Mouse (Mus musculus) megakaryocyte-erythroid progenitor cell, adult 5-6 weeks (primary cell): ENCODE results near the gene Ccl28. TPM values are rescaled to one million over a fixed set of nuclear protein-coding genes. Genes with fewer than 3 reads are reported as not detected.
"Not testable (repeated sequence)": the region's sequence is repeated elsewhere in the genome, so short reads cannot be mapped to it uniquely, and the experiment has no call there.

Experiments
- ATAC-seq: replicated peaks from 2 replicates; pipeline ENCODE4 v1.8.0; 2016; ENCODE audit warnings: mild to moderate bottlenecking, inconsistent platforms; ENCODE audit not compliant: severe bottlenecking, poor library complexity, low FRiP score, low TSS enrichment
- total RNA-seq, 2 experiments: library from RNA; stranded (forward) in 1 of 2; stranded (reverse) in 1 of 2; fragments of 200-1000, 215-1000 nt in 1 of 2; fragments of >200 nt in 1 of 2; fragmentation: Nextera tagmentation in 1 of 2; gene quantifications; 2 replicates each; pipeline ENCODE4 v1.2.3; 2014 to 2017

Ccl28 gene
- total RNA-seq, 2 experiments from 2014 or later, result 0.14 TPM; not detected in 1

DNA sequence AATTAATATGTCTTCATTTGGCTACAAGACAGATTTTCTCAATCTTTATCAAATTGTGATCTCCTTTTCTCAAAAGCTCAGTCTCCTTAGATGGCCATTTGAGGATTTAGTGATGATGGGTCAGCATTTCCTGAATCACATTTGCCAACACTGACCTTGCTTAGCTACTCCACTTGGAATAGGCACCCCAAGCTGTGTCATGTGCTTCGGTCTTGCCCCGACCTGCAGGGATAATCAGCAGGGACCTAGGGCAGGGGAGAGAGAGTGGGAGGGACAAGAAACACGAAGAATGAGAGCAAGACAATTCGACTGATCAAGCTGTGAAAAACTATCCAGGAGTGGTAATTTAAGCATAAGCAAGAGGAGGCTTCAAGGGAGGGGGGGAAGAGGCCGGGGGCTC, 21.1 kb downstream of the Ccl28 start:
- no peak for ATAC-seq

DNA sequence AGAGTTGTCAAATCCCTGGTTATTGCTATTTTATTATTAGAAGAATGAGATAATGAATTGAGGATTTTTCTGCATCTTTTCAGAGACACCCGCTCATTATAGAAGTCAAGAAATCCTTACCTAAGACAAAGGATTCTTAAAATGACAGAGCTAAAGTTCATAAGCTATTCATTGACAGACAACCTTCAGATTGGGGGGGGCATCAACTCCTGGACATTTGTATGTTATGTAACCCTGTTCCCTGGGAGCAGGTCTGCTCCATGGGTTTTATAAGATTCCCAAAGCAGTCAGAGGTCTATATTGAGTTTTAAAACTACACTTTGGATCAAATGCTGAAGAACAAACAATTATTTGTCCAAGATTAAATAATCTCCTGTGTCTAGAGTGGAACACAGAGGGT, 22.9 kb downstream of the Ccl28 start:
- no peak for ATAC-seq

DNA sequence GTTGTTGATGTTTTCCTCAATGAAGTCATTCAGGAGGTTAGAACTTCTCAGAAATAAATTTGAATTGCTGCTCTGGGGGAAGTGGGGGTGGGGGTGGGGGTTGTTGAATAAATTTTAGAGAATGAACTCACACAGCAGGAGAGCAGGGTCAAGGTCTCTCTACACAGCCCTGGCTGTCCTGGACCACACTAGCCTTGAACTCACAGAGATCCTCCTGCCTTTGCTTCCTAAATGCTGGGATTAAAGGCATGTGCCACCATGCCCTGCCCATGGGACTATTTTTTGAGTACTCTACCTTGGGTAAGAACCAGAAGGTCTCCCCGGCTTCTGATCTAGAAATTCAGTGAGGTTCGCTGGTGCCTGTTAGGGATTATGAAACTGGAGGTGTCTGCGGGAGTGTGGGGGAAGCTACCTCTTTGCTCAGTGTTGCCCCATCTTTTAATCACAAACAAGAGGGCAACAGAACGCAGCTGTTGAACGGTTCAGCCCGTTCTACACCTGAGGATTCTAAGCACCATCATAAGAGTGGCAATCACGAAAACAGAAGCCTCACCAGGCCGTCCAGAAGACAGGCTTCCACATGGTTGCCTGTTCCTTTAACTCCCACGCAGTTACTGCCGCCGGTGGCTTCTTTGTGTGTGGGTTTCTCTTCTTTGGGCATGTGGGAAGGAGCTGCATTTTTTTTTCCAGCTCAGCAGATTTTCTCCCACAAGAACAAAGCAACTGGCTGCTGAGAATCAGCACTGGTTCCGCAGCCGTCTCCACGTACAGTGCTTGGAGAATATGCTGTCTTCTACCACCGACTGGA, 25.5 kb downstream of the Ccl28 start:
- ATAC-seq, result no peak

DNA sequence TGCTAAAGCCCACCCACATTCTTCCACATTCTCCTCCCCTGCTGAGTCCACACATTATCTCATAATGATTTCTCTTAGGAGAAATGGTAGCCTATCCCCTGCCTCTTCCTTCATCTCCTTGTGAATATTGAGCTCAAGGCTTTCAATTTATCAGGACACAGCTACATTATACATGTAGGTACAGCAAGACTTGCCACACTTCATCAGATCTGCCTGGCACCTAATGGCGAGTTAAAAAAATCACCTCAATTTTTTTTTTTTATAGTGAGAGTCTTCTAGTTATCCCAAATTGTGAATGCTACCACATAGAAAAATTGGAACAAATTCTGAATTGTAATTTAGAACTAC, 26.1 kb downstream of the Ccl28 start:
- no peak for ATAC-seq

DNA sequence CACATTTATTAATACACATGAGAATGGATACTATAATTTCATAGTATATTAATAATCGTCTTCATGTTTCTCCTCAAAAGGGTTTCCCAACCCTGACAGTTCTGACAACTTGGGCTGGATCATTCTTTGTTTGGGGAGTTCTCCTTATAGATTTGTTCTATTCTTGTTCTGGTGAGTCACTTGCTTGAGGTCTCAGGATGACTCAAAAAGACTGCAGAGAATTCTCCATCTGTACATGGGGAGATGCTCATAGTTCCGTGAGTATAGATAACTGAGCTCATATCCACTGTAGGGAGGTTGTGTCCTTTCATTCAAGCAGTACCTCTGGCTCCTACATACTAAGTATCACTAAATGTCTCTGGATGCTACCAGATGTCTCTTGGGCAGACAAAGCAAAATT, 31.1 kb downstream of the Ccl28 start:
- ATAC-seq, result no peak

DNA sequence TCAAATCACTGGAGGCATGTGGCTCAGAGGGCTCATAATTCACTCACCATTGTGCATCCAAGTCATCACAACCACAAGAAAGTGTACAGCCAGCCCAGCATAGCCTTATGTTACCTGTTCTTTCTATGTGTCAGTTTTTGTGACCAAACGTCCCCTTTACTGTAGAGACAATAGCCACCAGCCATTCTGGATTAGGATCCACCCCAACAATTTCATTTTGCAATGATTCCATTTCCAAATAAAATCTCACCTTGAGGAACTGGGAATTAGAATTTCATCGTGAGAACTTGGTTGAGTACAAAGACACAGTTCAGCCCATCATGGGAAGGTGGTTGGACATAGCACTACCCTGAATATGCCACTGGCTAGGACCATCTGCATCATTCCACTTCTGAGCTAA, 32.6 kb downstream of the Ccl28 start:
- no peak for ATAC-seq

DNA sequence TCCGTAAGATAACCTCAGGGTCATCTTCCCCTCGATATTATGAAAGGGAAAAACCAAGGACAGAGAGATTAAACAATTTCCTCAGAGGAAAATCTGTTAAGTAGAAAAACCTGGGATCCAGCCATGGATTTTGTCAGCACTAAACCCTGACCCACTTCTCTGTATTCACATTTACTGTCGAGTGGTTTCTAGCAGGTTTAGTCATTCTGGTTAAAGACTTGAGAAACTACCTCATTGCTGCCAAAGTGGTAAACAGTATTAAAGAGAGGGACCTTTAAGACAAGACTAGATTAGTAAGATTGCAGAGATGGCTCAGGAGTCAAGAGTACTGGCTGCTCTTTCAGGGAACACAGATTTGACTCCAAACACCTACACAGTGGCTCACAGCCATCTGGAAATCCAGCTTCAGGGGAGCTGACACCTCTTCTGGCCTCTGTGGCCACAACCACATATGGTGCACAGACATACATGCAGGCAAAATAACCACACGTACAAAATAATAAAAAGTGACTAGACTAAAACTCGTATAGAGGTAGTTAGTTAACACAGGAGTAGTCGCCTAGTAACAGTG, 33.3 kb downstream of the Ccl28 start:
- no peak for ATAC-seq

DNA sequence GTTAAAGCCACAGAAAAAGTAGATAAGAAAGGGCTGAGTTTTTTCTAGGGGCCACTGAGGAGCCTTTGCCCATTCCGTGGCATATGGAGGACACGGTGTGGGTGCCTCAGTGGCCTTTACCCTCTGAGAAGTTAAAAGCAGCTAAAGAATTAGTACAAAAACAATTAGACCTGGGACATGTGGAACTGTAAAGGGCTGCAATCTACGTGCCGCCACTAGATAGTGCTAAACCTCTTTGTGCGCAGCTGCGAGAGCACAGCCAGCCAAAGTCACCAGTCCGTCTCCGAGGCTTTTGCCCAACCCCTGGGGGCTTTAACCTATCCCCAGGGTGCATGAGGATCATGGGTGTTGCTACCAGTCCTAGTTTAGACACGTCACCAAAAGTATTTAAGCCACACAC, 37.8 kb downstream of the Ccl28 start:
- ATAC-seq, result not testable (repeated sequence)

DNA sequence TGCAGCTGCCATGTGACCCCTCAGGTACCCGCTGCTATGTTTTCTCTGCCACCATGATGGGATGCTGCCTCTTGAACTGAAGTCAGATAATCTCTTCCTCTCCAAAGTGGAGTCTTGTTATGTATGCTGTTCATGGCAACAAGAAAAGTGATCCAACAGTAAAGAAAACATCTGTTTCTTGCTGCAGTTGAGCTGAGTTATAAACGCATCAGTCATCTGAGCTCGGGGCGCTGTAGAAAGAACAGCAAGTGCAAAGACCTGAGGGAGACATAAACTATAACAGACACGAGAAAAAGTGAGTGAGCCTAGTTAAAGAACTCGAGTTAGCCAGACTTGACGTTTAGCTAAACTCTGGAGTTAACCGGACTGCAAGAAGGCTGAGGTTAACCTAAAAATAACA, 55.2 kb downstream of the Ccl28 start:
- ATAC-seq, result no peak

DNA sequence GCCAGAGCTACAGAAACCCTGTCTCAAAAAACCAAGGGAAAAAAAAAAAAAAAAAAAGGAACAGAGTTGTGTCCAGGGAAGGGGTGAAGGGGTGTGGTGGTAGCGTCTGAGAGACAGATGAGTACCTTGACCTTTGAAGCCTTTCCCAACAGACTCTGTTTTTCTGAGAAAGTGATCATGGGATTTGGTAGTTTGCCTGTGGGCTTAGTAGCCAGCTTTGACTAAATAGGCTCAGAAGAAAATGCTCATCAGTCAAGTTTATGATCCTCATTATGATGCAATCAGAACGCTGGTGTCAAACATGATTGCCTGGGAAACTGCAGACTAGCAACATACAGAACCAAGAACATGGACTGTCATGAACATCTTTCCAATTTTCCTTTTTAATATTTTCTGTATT, 56.1 kb downstream of the Ccl28 start:
- no peak for ATAC-seq

DNA sequence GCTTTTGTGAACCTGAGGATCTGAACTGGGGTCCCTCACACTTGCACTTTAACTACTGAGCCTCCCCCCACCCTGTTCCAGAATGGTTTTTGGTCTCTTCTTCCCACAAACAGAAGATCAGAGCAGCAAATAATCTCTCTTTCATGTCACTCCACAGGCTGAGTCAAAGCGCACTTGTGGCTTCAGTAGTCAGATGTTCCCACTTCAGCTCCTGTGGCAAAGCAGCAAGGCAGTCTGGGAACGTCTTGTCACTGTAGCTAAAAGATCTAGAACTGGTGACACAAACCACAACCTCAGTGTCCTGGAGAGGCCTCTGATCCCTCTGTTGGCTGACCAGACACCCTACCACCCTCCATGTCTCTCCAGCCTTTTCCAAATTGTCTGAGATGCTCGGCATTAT, 57.5 kb downstream of the Ccl28 start:
- ATAC-seq, result no peak

DNA sequence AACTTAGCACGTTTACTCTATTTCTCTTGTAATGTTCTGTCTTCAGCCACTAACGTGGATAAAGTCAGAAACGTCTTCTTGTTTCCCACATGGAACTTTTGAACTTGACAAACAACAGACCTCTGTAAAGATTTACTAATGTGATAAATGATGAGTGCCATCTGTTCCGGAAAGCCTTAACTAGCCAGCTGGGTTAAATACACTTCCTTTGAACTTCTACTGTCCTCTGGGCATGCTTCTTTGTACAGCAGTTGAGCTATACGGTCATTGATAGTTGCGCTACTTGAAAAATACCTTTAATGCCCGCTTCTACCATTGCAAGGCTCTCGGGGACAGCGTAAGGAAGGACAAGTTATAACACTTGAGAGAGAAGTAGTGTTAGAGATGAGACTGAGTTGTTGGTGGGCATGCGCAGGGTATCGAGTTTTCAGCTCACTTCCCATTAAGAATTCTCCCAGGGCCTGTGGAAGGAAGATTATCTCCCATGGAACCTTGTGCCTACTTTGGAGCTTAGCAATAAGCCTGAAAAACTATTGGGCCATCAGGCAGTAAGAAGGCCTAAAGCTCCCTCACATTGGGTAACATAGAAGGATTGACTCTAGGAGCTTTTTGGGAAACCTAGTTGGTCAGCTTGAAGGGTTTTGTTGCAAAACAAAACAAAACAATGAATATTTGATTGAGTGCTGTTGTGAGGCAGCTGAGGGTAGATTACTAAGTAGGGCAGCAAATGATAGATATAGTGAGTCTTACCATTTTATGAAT, 61.0 kb downstream of the Ccl28 start:
- ATAC-seq, result no peak

DNA sequence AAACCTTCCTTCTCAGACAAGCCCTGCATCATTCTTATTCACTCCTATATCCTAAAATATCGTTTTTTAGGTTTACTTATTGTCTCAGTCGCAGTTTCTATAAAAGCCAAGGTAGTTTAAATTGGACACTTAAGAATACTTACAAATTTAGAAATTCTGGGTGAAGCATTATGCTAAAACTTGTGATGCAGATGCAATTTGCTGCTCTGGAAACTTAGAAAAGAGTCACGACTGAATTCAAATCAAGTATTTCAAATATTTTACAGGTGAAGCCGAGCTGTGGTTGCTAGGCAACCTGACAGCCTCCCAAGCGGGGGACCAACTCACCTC, 66.1 kb downstream of the Ccl28 start:
- ATAC-seq, result no peak

DNA sequence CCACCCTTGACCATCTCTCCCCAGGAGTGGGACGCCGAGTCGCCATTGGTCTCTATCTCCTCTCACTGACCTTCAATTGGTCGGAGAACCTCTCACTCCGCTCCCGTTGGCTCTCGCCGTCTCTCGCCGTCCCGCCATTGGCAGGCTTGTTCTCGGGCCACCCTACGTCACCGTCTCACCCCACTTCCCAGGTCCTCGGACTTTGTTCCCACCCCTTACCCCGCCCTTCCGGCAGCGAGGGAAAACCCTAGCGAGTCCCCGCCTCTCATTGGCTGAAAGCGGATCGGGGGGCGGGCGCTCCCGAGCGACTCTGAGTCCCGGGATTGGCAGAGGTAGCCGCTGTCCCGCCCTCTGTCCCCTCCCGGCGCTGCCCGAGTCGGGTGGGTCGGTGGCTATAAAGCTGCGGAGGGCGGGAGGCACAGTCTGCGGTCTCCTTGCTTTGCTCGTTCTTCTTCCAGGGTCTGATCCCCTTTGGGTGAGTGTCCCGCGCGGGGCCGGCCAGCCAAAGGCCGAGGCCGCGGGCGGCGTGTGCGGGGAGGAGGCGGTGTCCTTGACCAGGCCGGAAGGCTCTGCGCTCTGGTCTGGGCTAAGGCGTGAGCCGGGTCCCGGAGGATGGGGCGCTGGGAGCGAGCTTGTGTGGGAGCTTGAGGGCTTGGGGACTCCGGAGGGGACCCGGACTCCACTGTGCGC, 66.6 kb downstream of the Ccl28 start, which contains the start of gene Hmgcs1:
Hmgcs1 (plus strand) TSS at position 341 of the 690 bp plus-strand sequence.
- ATAC-seq, result peak; percentile 99

DNA sequence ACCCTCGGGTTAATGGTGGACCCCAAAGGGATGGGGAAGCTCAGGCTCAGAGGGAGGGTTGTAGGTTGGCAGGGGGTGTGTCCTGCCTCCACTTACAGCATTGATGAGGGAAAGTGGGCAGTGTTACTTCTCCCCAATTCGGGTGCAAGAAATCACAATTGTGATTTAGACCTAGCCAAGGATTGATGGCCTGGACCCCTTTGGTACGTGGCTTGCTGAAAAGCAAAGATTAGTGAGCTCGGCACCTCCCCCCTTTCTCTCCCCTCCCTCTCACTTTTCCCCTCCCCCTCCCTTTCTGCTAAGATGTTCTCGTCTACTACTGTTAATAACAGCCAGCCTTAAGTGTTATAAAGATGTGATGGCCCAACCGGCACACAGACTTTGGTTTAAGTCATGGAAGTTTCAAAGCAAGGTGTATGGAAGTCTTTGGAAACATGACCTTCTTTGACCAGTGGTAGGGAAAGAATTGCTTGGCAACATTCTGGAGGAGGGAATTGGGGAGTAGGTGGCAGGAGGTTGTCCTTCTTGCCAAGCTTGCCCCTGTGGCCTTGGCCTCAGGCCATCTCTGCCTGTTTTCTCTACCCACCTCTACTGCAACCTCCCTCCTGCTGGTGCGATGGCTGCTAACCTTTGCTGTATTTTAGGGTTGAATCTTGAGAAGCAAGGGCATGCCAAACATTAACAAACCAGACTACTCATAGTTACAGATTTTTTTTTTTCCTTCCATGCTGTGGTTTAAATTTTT, 67.4 kb downstream of the Ccl28 start:
- ATAC-seq, result peak; percentile 12

DNA sequence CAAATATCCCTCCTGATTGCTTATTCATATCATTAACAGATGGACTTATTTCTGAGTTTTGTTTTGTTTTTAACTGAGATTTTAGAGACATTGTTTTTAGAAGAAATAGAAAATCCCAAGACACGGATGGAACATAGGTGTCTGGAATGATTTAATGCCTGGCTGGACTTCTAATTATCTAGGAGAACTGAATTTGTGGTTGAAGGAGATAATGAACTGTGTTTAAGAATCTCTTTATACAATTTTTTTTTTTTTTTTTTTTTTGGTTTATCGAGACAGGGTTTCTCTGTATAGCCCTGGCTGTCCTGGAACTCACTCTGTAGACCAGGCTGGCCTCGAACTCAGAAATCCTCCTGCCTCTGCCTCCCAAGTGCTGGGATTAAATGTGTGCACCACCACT, 68.3 kb downstream of the Ccl28 start:
- not testable (repeated sequence) for ATAC-seq

DNA sequence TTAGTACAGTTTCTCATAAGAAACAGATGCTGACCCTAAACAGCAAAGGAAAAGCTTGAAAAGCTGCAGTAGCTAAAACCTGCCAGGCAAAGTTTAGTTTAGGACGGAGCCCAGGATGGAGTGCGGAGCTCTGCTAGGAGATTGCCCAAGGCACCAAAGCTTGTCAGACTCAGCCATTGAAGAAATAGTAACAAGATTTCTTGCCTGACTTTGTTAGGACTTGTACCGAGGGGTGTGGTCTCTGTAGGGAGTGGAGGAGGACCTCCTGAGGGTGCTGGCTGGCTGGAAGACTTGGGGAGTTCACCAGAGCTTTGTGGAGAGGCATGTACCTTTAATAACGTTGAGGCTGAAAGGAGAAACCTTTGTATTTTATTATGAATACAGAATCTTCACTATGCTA, 72.1 kb downstream of the Ccl28 start:
- ATAC-seq, result no peak

DNA sequence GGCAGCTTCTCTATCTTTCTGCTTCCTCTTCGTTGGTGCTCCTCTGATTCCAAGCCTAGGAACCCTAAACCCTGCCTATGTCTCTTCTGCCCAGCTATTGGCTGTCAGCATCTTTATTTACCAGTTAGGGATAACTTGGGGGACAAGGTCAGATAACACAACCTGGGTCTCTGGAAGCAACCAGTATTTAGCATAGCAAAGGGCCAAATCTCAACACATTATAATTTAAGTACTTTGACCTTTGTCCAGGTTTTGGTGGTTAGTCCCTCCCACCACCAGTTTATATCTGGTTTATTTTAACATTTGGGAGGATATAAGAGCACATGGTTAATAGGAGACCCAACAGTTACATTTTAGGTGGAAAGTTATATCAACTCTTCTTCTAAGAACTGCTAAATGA, 72.9 kb downstream of the Ccl28 start:
- ATAC-seq, result no peak

DNA sequence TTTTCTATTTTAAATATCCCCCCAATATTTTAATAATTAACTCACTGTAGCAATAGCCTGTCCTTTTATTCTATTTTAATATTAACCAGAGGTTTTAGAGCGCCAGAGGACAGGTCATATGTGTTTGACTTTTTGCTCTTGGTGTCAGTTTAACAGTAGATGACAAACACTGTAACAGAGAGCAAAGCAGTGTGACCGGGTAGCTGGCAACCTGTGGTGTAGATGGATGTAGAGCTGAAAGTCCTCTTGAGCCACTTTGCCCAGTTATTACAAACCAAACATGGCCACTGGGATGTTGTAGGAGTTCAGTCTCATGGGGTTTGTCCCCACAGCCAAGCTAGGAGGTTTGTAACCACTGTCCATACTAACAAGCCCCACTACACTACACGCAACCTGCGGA, 74.8 kb downstream of the Ccl28 start:
- ATAC-seq, result no peak
